Mouse (Mus musculus) C2C12 (cell line): Measurements from ENCODE around the gene Dhx32. TPM values are rescaled to one million over a fixed set of nuclear protein-coding genes. Genes with fewer than 3 reads are reported as not detected.
"Not testable (repeated sequence)": the region's sequence is repeated elsewhere in the genome, so short reads cannot be mapped to it uniquely, and the experiment has no call there.

Source experiments
- H3K27me3 ChIP-seq: one replicate; pipeline ENCODE4 v1.6.1; 2011; ENCODE audit not compliant: control insufficient read depth, insufficient read depth, insufficient read length
- H3K36me3 ChIP-seq: one replicate; pipeline ENCODE4 v1.6.1; 2011; ENCODE audit not compliant: control insufficient read depth, insufficient read depth
- H3K4me3 ChIP-seq: one replicate; pipeline ENCODE4 v1.5.1; 2011; ENCODE audit warnings: mild to moderate bottlenecking, control low read depth; ENCODE audit not compliant: poor library complexity, insufficient read depth, severe bottlenecking
- H3K79me2 ChIP-seq: one replicate; pipeline ENCODE4 v1.6.1; 2011; ENCODE audit not compliant: control insufficient read depth, insufficient read depth
- H3K79me3 ChIP-seq: one replicate; pipeline ENCODE4 v1.6.1; 2011; ENCODE audit warnings: low read depth, control low read depth
- H3ac ChIP-seq: one replicate; pipeline ENCODE3; 2011; ENCODE audit warnings: low read depth; ENCODE audit not compliant: control insufficient read depth, insufficient read length
- CEBPB ChIP-seq: IDR thresholded peaks from one replicate; pipeline ENCODE4 v1.6.1; 2011; ENCODE audit warnings: low read depth, mild to moderate bottlenecking, control low read depth, moderate library complexity
- CTCF ChIP-seq: IDR thresholded peaks from one replicate; pipeline ENCODE4 v1.5.1; 2011; ENCODE audit not compliant: control insufficient read depth, insufficient read depth, insufficient read length
- FOSL1 ChIP-seq: IDR thresholded peaks from one replicate; pipeline ENCODE4 v1.8.0; 2011; ENCODE audit warnings: mild to moderate bottlenecking, low read length; ENCODE audit not compliant: poor library complexity, insufficient read depth, severe bottlenecking
- MAX ChIP-seq: IDR thresholded peaks from one replicate; pipeline ENCODE4 v1.6.1; 2011; ENCODE audit warnings: mild to moderate bottlenecking, control low read depth
- MYOD1 ChIP-seq: IDR thresholded peaks from one replicate; pipeline ENCODE4 v1.6.1; 2011; ENCODE audit warnings: low read depth; ENCODE audit not compliant: control insufficient read depth, insufficient read length
- MYOG ChIP-seq: IDR thresholded peaks from one replicate; pipeline ENCODE4 v1.6.1; 2011; ENCODE audit not compliant: control insufficient read depth, insufficient read length; ENCODE audit errors: extremely low read depth
- USF1 ChIP-seq: IDR thresholded peaks from one replicate; pipeline ENCODE4 v1.6.1; 2011; ENCODE audit warnings: low read depth, mild to moderate bottlenecking, control low read depth, moderate library complexity
- polyA plus RNA-seq: library from polyadenylated mRNA; unstranded; fragments of >200 nt; fragmentation: generic; extraction: Trizol; gene quantifications from one replicate; pipeline ENCODE4 v1.2.1, GENCODE M21; 2012; ENCODE audit warnings: missing spikeins

The Dhx32 gene
- polyA plus RNA-seq, 1 experiment, result 27.0 TPM

DNA sequence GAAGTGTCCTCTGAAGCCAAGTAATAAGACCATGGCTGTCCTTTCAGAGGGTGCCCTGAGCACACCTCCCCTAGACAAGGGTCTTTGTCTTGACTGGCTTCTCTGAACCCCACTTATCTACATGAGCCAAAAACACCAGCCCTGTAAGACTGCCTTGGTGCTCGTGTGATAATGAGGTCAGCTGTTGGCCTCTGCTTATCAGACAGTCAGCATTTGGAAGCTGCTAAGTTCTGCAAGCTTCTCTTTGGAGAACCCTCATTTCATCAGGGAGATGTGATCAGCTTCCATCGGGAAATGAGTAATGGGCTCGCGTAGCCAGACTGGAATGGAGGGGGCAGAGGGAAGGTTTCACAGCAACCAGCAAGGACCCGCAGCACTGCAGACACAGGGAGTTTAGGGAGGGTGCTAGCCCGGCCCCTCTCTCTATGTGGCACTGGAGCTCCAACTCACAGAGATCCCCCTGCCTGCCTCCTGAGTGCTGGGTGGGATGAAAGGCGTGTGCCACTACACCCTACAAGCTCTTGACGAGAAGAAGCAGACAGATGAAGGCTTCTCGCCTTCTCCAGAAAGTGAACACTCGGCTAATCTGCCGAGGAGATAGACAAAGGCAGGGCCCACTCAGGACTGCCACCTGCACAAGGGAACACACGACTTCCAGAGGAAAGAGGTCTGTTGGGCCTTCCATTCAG lies 84.4 kb downstream of the Dhx32 start:
- Histone ChIP-seq H3K4me3 (no peak overlapping the region), H3K36me3 (peaks cover 3% of the 10 kb centered on the region), H3ac (no peak overlapping the region), H3K79me2 (no peaks in the 10 kb centered on the region), H3K79me3 (no peaks in the 10 kb centered on the region), H3K27me3 (no peaks in the 10 kb centered on the region)
- TF ChIP-seq MYOD1, result no peak
- TF ChIP-seq MAX, result no peak
- no peak for TF ChIP-seq FOSL1
- no peak for TF ChIP-seq USF1
- no peak for TF ChIP-seq MYOG
- TF ChIP-seq CTCF, result no peak
- no peak for TF ChIP-seq CEBPB

- H3K27me3 ChIP-seq, H3K4me3 ChIP-seq, H3K36me3 ChIP-seq, H3ac ChIP-seq, H3K79me2 ChIP-seq, H3K79me3 ChIP-seq: not testable (repeated sequence)
Measured at GRCm38 (mm10) chr7:133685644-133686043, 96.9 kb downstream of the Dhx32 start.

- TF ChIP-seq CEBPB (no peak), FOSL1 (no peak), MAX (no peak), USF1 (no peak), MYOD1 (no peak), MYOG (no peak), CTCF (no peak)
- Histone ChIP-seq H3ac (no peak overlapping the region), H3K79me3 (no peaks in the 10 kb centered on the region), H3K4me3 (no peak overlapping the region), H3K27me3 (no peaks in the 10 kb centered on the region), H3K36me3 (no peaks in the 10 kb centered on the region), H3K79me2 (no peaks in the 10 kb centered on the region)
Measured at GRCm38 (mm10) chr7:133684701-133685100, 97.8 kb downstream of the Dhx32 start.

GRCm38 (mm10) chr7:133684110-133684509 lies 98.4 kb downstream of the Dhx32 start:
- Histone ChIP-seq H3K4me3 (no peak overlapping the region), H3K27me3 (no peaks in the 10 kb centered on the region), H3K79me3 (no peaks in the 10 kb centered on the region), H3K36me3 (no peaks in the 10 kb centered on the region), H3K79me2 (no peaks in the 10 kb centered on the region), H3ac (no peak overlapping the region)
- TF ChIP-seq CTCF, result no peak
- no peak for TF ChIP-seq MYOD1
- TF ChIP-seq MYOG, result no peak

- H3K27me3 ChIP-seq, result no peaks in the 10 kb centered on the region
- TF ChIP-seq FOSL1, result no peak
- no peak for TF ChIP-seq CEBPB
- TF ChIP-seq MAX, result no peak
- no peak for TF ChIP-seq USF1
- no peak for TF ChIP-seq MYOG
- no peaks in the 10 kb centered on the region for H3K36me3 ChIP-seq
- H3ac ChIP-seq, result no peak overlapping the region
- no peaks in the 10 kb centered on the region for H3K79me2 ChIP-seq
- H3K79me3 ChIP-seq, result no peaks in the 10 kb centered on the region
- H3K4me3 ChIP-seq, result no peak overlapping the region
Measured at GRCm38 (mm10) chr7:133683626-133684025, 98.9 kb downstream of the Dhx32 start.

DNA sequence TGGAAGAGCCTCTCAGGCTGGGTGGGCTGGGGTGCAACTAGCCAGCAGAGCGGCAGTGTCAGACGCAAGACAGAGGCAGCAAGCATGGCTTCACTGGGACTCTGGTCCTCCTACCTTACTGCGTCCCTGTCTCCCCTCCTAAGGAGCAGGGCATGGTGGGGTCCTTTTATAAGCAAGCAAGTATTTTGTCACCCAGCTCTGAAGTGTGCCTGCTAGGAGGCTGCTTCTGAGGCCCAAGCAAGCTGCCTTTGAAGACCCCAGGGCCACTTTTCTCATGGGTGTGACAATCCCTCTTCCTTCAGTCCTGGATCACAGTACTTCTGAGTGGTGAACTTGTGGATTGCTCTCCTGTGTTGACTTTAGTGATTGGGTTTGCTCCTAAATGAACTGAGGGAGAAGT lies 102.6 kb downstream of the Dhx32 start, which contains the start of gene Mmp21:
Gene Mmp21 (minus strand): TSS at position 101 of the 400 bp plus-strand sequence.
- no peak for TF ChIP-seq MAX
- no peak for TF ChIP-seq USF1
- no peak for TF ChIP-seq MYOD1
- no peak for TF ChIP-seq CEBPB
- TF ChIP-seq FOSL1, result no peak
- no peak for TF ChIP-seq CTCF
- TF ChIP-seq MYOG, result no peak
- no peak within 1 kb of the TSS for H3K4me3 ChIP-seq
- H3K36me3 ChIP-seq, result no peaks in the 10 kb centered on the region
- no peaks in the 10 kb centered on the region for H3K27me3 ChIP-seq
- no peak within 1 kb of the TSS for H3ac ChIP-seq
- H3K79me3 ChIP-seq, result no peaks in the 10 kb centered on the region
- no peaks in the 10 kb centered on the region for H3K79me2 ChIP-seq

DNA sequence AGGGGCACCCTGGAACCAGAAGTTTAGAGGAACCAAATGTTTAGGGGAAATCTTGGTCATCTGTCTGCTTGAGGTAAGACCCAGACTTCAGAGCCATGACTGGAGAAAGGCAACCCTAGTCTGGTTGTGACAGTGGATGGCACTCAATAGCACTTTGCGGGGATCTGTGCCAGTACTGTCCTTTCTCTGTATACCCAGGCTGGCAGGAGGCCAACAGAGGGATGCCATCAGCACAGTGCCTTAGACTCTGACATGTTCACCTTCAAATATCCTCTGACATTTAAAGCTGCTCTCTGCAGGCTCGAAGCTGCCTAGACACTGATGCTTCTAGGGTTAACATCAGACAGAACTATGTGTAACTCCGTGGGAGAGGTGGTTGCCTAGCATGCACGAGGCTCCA lies 103.1 kb downstream of the Dhx32 start:
- Histone ChIP-seq H3K36me3 (no peaks in the 10 kb centered on the region), H3ac (no peak overlapping the region), H3K79me2 (no peaks in the 10 kb centered on the region), H3K79me3 (no peaks in the 10 kb centered on the region), H3K4me3 (no peak overlapping the region), H3K27me3 (no peaks in the 10 kb centered on the region)
- TF ChIP-seq FOSL1 (no peak), CEBPB (no peak), MYOG (no peak), MAX (no peak), USF1 (no peak), MYOD1 (no peak), CTCF (no peak)
